Mouse (Mus musculus): ENCODE measurements at regions not wholly inside any gene's neighbourhood (a gene's known extent, or its start where the extent isn't known, plus 50 kb on each side); places are given as distances from the start of the nearest gene placed in this dataset.

DNA sequence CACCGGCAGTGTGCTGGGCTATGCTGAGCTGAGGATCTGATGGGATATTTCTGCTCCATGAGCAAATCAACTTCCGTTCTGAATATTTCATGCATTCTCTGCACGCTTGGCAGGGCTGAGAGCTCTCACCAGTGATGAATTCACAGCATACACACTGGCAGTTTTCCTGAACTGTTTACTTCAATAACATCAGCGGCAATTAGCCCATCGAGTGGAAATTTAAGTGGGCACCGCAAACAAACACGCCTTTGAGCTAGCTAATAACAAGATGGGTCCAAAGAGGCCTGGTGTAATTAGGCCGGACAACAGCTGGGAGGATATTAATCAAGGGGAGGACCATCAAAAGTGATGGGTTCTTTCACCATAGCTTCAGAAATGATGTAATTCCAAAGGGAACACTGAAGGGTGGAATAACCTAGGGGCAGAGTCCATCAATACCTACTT, 938.6 kb downstream of the Synb start:
- no peak for DNase-seq
- TF ChIP-seq POLR2A (IDR thresholded peaks at IDR 0.05; ENCODE audit: insufficient read depth, low read depth, low read length) = no peak
- no peak for TF ChIP-seq CTCF (IDR thresholded peaks at IDR 0.05)
- no peak for TF ChIP-seq EP300 (IDR thresholded peaks at IDR 0.05; ENCODE audit: insufficient read depth, low read depth, low read length)
- H3K27ac ChIP-seq = no peak overlapping the region
- 82% methylated on average over 8 of the region's 8 CpGs for WGBS
- intact Hi-C loops (cut with DNase I) = no loop called here
- no peaks in the 10 kb centered on the region for H3K27me3 ChIP-seq (ENCODE audit: control insufficient read depth, insufficient read depth, low read length)
- no peak overlapping the region for H3K4me3 ChIP-seq
- no peaks in the 10 kb centered on the region for H3K4me1 ChIP-seq (ENCODE audit: control insufficient read depth, insufficient read depth, low read length)
- no peak overlapping the region for H3K9ac ChIP-seq (ENCODE audit: low read depth, low read length)
- no peaks in the 10 kb centered on the region for H3K36me3 ChIP-seq (ENCODE audit: control insufficient read depth, insufficient read depth, low read length)
- no peaks in the 10 kb centered on the region for H3K79me2 ChIP-seq (replicated peaks; ENCODE audit: control insufficient read depth, insufficient read depth, low read length)

DNA sequence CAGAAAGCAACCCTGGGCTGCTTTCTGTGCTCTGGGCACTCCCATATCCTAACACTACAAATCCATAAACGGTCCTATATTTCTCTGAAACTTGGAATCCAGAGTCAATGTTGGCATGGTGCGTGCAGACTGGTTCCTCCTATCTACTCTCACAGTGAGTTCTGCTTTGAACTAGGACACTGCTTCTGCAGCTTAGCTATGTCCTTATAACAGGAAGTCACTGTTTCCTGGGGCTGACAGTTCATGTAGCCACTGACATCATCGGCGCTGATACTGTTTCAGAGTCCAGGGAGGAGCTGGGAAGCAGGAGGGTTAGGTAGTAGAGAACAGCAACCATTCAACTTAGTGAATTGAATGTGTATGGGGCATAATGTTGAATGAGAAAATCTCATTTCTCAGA, 948.6 kb downstream of the Synb start:
- Histone ChIP-seq H3K79me2 (replicated peaks; ENCODE audit: control insufficient read depth, insufficient read depth, low read length) (no peaks in the 10 kb centered on the region), H3K4me3 (no peak overlapping the region), H3K27me3 (ENCODE audit: control insufficient read depth, insufficient read depth, low read length) (no peaks in the 10 kb centered on the region), H3K9ac (ENCODE audit: low read depth, low read length) (no peak overlapping the region), H3K4me1 (ENCODE audit: control insufficient read depth, insufficient read depth, low read length) (no peaks in the 10 kb centered on the region; the same call in 1 of the 2 replicates), H3K36me3 (ENCODE audit: control insufficient read depth, insufficient read depth, low read length) (no peaks in the 10 kb centered on the region), H3K27ac (no peak overlapping the region)
- no peak for TF ChIP-seq CTCF (IDR thresholded peaks at IDR 0.05)
- no peak for TF ChIP-seq POLR2A (IDR thresholded peaks at IDR 0.05; ENCODE audit: insufficient read depth, low read depth, low read length)
- TF ChIP-seq EP300 (IDR thresholded peaks at IDR 0.05; ENCODE audit: insufficient read depth, low read depth, low read length) = no peak
- WGBS = 24% methylated on average over 4 of the region's 4 CpGs
- no peak for DNase-seq
- intact Hi-C loops (cut with DNase I) = no loop called here

DNA sequence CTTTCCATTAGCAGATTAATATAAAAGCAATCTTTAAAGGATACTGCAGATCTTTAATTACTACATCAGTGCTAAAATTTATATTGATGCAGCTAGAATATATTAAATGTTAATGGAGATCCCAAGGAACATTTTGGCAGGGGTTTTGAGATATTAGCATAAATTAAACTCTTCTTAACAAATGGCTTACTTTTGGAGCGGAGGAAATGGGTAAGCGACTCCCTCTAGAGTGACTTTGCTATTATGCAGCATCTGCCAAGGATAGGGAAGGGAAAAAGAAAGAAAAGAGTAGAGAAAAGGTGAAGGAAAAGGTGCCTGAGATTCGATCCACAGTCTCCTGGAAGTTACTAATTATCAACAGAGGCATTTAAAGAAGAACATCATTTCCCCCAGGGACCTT, 949.4 kb downstream of the Synb start:
- no peak overlapping the region for H3K4me3 ChIP-seq
- no peaks in the 10 kb centered on the region; the same call in 1 of the 2 replicates for H3K4me1 ChIP-seq (ENCODE audit: control insufficient read depth, insufficient read depth, low read length)
- H3K9ac ChIP-seq (ENCODE audit: low read depth, low read length) = no peak overlapping the region
- H3K27ac ChIP-seq = no peak overlapping the region
- intact Hi-C loops (cut with DNase I) = no loop called here
- no peaks in the 10 kb centered on the region for H3K27me3 ChIP-seq (ENCODE audit: control insufficient read depth, insufficient read depth, low read length)
- WGBS = 64% methylated on average over 3 of the region's 3 CpGs
- DNase-seq = no peak
- no peaks in the 10 kb centered on the region for H3K79me2 ChIP-seq (replicated peaks; ENCODE audit: control insufficient read depth, insufficient read depth, low read length)
- TF ChIP-seq POLR2A (IDR thresholded peaks at IDR 0.05; ENCODE audit: insufficient read depth, low read depth, low read length) = no peak
- no peak for TF ChIP-seq EP300 (IDR thresholded peaks at IDR 0.05; ENCODE audit: insufficient read depth, low read depth, low read length)
- no peak for TF ChIP-seq CTCF (IDR thresholded peaks at IDR 0.05)
- H3K36me3 ChIP-seq (ENCODE audit: control insufficient read depth, insufficient read depth, low read length) = no peaks in the 10 kb centered on the region

DNA sequence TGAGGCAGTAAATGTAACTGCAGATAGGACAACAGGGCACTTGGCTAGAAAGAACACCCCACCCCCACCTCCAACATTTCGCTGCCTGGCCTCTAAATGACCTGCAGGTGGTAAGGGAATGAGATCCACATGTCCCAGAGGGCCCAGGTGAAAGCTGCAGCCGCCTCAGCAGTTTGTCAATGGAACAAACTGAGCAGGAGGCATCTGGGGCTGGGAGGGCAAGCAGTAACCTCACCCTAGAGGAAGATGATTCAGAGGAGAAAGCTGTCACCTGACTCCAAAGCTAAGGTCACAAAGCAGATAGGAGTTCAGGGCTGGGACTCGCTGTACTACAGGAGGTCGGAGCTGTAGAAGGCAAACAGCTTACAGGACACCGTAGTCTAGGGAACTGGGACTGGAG, 955.7 kb downstream of the Synb start:
- 50% methylated on average over 5 of the region's 5 CpGs for WGBS
- no peak for DNase-seq

DNA sequence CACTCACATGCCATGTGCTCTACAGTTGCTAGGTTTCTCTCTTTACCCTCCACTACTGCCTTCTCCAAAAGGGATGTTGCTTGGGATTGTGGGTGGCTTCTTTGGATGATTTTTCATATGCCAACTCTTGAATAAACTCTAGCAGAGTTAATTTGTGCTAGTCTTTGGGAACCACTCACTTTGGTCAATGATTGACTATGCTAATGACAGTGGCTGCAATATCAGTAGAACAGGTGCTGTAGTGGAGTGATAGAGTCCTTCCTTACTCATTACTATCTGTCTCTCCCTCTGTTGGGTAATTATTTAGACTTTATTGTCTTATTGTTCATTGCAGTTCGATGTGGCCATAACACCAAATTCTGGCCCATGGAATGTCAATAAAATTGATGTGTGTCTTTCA, 969.0 kb downstream of the Synb start:
- no peaks in the 10 kb centered on the region for H3K27me3 ChIP-seq (ENCODE audit: control insufficient read depth, insufficient read depth, low read length)
- no peak overlapping the region for H3K4me3 ChIP-seq
- intact Hi-C loops (cut with DNase I) = no loop called here
- H3K27ac ChIP-seq = no peak overlapping the region
- no peak for DNase-seq
- H3K9ac ChIP-seq (ENCODE audit: low read depth, low read length) = no peak overlapping the region
- H3K79me2 ChIP-seq (replicated peaks; ENCODE audit: control insufficient read depth, insufficient read depth, low read length) = no peaks in the 10 kb centered on the region
- H3K4me1 ChIP-seq (ENCODE audit: control insufficient read depth, insufficient read depth, low read length) = no peaks in the 10 kb centered on the region
- no peaks in the 10 kb centered on the region for H3K36me3 ChIP-seq (ENCODE audit: control insufficient read depth, insufficient read depth, low read length)
- TF ChIP-seq POLR2A (IDR thresholded peaks at IDR 0.05; ENCODE audit: insufficient read depth, low read depth, low read length) = no peak
- TF ChIP-seq EP300 (IDR thresholded peaks at IDR 0.05; ENCODE audit: insufficient read depth, low read depth, low read length) = no peak
- TF ChIP-seq CTCF (IDR thresholded peaks at IDR 0.05) = no peak
- WGBS = 88% methylated on average over 1 of the region's 1 CpGs

More for the DNA sequence above, 955.7 kb downstream of the Synb start:
- Histone ChIP-seq H3K79me2 (replicated peaks; ENCODE audit: control insufficient read depth, insufficient read depth, low read length) (no peaks in the 10 kb centered on the region), H3K27ac (no peak overlapping the region), H3K36me3 (ENCODE audit: control insufficient read depth, insufficient read depth, low read length) (no peaks in the 10 kb centered on the region), H3K4me3 (no peak overlapping the region), H3K27me3 (ENCODE audit: control insufficient read depth, insufficient read depth, low read length) (no peaks in the 10 kb centered on the region), H3K9ac (ENCODE audit: low read depth, low read length) (no peak overlapping the region), H3K4me1 (ENCODE audit: control insufficient read depth, insufficient read depth, low read length) (no peaks in the 10 kb centered on the region)
- TF ChIP-seq EP300 (IDR thresholded peaks at IDR 0.05; ENCODE audit: insufficient read depth, low read depth, low read length) (no peak), CTCF (IDR thresholded peaks at IDR 0.05) (no peak), POLR2A (IDR thresholded peaks at IDR 0.05; ENCODE audit: insufficient read depth, low read depth, low read length) (no peak)
- intact Hi-C loops (cut with DNase I) = no loop called here

DNA sequence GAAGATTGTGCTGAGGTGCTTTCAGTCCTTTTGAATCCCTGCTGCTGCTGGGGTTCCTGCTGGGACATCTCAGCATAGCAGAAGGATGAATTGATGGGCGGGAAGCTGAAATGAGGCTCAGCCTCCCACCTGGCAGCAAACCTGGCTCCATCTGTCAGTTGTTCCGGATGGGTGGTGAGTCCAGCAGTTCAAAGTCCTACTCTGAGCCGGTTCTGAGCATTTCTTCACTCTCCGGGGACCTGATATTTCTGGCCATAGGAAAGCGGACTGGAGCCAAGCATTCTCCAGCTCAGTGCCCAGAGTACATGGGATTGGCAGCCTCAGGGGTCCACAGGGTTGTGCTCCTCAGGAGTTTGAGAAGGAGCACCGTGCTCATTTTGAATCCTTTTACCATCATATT, 971.1 kb downstream of the Synb start:
- TF ChIP-seq EP300 (IDR thresholded peaks at IDR 0.05; ENCODE audit: insufficient read depth, low read depth, low read length) (no peak), CTCF (IDR thresholded peaks at IDR 0.05) (no peak), POLR2A (IDR thresholded peaks at IDR 0.05; ENCODE audit: insufficient read depth, low read depth, low read length) (no peak)
- Histone ChIP-seq H3K4me3 (no peak overlapping the region), H3K4me1 (ENCODE audit: control insufficient read depth, insufficient read depth, low read length) (no peaks in the 10 kb centered on the region), H3K79me2 (replicated peaks; ENCODE audit: control insufficient read depth, insufficient read depth, low read length) (no peaks in the 10 kb centered on the region), H3K27me3 (ENCODE audit: control insufficient read depth, insufficient read depth, low read length) (no peaks in the 10 kb centered on the region), H3K9ac (ENCODE audit: low read depth, low read length) (no peak overlapping the region), H3K27ac (no peak overlapping the region), H3K36me3 (ENCODE audit: control insufficient read depth, insufficient read depth, low read length) (no peaks in the 10 kb centered on the region)
- 60% methylated on average over 6 of the region's 6 CpGs for WGBS
- DNase-seq = no peak
- intact Hi-C loops (cut with DNase I) = no loop called here
